Mouse (Mus musculus) erythroblast, embryonic 14.5 days (primary cell): ENCODE measurements around the gene Ppm1b. TPM values are rescaled to one million over a fixed set of nuclear protein-coding genes. Genes with fewer than 3 reads are reported as not detected.

Experiments
- H3K27me3 ChIP-seq: 2 replicates; pipeline ENCODE4 v1.6.1; 2012; ENCODE audit warnings: inconsistent platforms; ENCODE audit not compliant: control insufficient read depth
- H3K36me3 ChIP-seq: 2 replicates; pipeline ENCODE4 v1.6.1; 2012; ENCODE audit warnings: mild to moderate bottlenecking, inconsistent platforms; ENCODE audit not compliant: control insufficient read depth
- H3K4me1 ChIP-seq: 2 replicates; pipeline ENCODE4 v1.6.1; 2012; ENCODE audit warnings: inconsistent platforms; ENCODE audit not compliant: control insufficient read depth
- H3K4me3 ChIP-seq: replicated peaks from 2 replicates; pipeline ENCODE3; 2012; ENCODE audit warnings: moderate library complexity, mild to moderate bottlenecking, inconsistent platforms
- H3K9me3 ChIP-seq: 2 replicates; pipeline ENCODE4 v1.6.1; 2012; ENCODE audit warnings: low read length, inconsistent platforms, mixed read lengths; ENCODE audit not compliant: control insufficient read depth
- GATA1 ChIP-seq: IDR thresholded peaks from 2 replicates; pipeline ENCODE4 v1.6.1; 2012; ENCODE audit warnings: low read length, inconsistent platforms, mixed read lengths
- TAL1 ChIP-seq: IDR thresholded peaks from 3 replicates; pipeline ENCODE4 v1.6.1; 2012; ENCODE audit warnings: low read length, inconsistent platforms, mixed read lengths
- polyA plus RNA-seq: library from polyadenylated mRNA; stranded (reverse); fragments of >175 nt; gene quantifications from 2 replicates; pipeline ENCODE4 v1.2.3, GENCODE M21; 2012

Ppm1b gene
- polyA plus RNA-seq, 1 experiment = 2.6 TPM

DNA sequence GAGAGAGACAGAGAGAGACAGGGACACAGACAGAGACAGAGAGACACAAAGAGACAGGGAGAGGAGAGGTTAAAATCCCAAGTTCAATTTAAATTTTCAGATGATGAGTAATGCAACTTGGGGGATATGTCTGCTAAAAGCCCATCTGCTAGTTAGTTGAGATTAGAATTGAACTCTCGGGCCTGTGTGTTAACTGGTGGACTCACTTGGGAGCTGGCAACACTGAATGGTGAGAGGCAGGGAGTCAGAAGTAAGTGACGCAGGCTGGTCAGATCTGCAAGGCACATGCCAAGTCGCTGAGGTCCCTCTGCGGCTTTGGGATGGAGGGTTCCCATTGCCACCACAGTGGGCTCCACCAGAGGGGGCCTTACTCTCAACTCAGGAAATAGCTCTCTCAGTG, 81.8 kb downstream of the Ppm1b start:
- H3K4me1 ChIP-seq = no peaks in the 10 kb centered on the region
- no peaks in the 10 kb centered on the region for H3K9me3 ChIP-seq
- H3K4me3 ChIP-seq = no peak overlapping the region
- H3K36me3 ChIP-seq = no peaks in the 10 kb centered on the region
- TF ChIP-seq TAL1 (no peak), GATA1 (no peak)
- peaks cover 2% of the 10 kb centered on the region; the same call in 1 of the 2 replicates for H3K27me3 ChIP-seq

DNA sequence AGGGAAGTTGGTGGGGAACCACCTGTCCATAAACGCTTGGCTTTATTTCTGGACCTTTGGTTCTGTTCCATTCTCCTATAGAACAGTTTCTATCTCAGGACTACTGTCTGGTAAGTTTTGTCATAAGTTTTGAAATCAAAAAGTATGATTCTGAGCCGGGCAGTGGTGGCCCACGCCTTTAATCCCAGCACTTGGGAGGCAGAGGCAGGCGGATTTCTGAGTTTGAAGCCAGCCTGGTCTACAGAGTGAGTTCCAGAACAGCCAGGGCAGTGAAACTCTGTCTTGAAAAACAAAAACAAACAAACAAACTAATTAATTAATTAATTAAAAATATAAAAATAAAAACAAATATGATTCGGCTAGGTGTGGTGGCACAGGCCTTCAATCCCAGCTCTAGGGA, 82.2 kb downstream of the Ppm1b start:
- H3K36me3 ChIP-seq = no peaks in the 10 kb centered on the region

GRCm38 (mm10) chr17:85040913-85041312, 84.4 kb downstream of the Ppm1b start:
- Histone ChIP-seq H3K9me3 (no peaks in the 10 kb centered on the region), H3K4me1 (no peaks in the 10 kb centered on the region), H3K4me3 (no peak overlapping the region), H3K36me3 (no peaks in the 10 kb centered on the region), H3K27me3 (no peaks in the 10 kb centered on the region)
- TF ChIP-seq GATA1 (no peak), TAL1 (no peak)

More for the DNA sequence above, 82.2 kb downstream of the Ppm1b start:
- H3K27me3 ChIP-seq = peaks cover 2% of the 10 kb centered on the region; the same call in 1 of the 2 replicates
- H3K4me1 ChIP-seq = no peaks in the 10 kb centered on the region
- TF ChIP-seq GATA1 = no peak
- no peak for TF ChIP-seq TAL1
- no peaks in the 10 kb centered on the region for H3K9me3 ChIP-seq
- H3K4me3 ChIP-seq = no peak overlapping the region

GRCm38 (mm10) chr17:85042419-85042818, 85.9 kb downstream of the Ppm1b start:
- TF ChIP-seq TAL1 (no peak), GATA1 (no peak)
- Histone ChIP-seq H3K9me3 (no peaks in the 10 kb centered on the region), H3K4me3 (no peak overlapping the region), H3K4me1 (no peaks in the 10 kb centered on the region), H3K36me3 (no peaks in the 10 kb centered on the region), H3K27me3 (no peaks in the 10 kb centered on the region)

- TF ChIP-seq TAL1 = no peak
- TF ChIP-seq GATA1 = no peak
Measured at GRCm38 (mm10) chr17:85043404-85043816, 86.9 kb downstream of the Ppm1b start.

DNA sequence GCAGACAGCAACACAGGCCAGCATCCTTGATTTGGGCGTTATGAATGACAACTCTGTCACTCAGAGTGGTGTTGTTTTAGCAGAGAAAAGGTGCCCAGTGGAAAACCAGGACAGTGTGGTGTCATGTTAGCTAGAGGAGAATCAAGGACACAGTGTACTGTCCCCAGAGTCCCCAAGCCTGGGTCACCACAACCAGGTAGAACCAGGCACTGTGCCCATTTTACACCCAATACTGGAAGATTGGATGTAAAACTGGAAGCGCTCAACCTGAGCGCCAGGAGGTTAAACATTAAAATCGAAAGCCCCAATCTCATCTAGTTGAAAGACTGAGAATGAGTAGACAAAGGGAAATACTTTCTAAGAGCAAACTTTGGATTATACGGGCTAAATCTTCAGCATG, 87.9 kb downstream of the Ppm1b start:
- TF ChIP-seq TAL1 (no peak), GATA1 (no peak)
- Histone ChIP-seq H3K4me1 (no peaks in the 10 kb centered on the region), H3K4me3 (no peak overlapping the region), H3K9me3 (no peaks in the 10 kb centered on the region), H3K27me3 (no peaks in the 10 kb centered on the region), H3K36me3 (no peaks in the 10 kb centered on the region)

More at GRCm38 (mm10) chr17:85043404-85043816, 86.9 kb downstream of the Ppm1b start:
- no peaks in the 10 kb centered on the region for H3K36me3 ChIP-seq
- no peaks in the 10 kb centered on the region for H3K27me3 ChIP-seq
- H3K9me3 ChIP-seq = no peaks in the 10 kb centered on the region
- H3K4me3 ChIP-seq = no peak overlapping the region
- no peaks in the 10 kb centered on the region for H3K4me1 ChIP-seq

GRCm38 (mm10) chr17:85045160-85045559, 88.6 kb downstream of the Ppm1b start:
- TF ChIP-seq GATA1 (no peak), TAL1 (no peak)
- Histone ChIP-seq H3K4me1 (no peaks in the 10 kb centered on the region), H3K4me3 (no peak overlapping the region), H3K27me3 (no peaks in the 10 kb centered on the region), H3K9me3 (no peaks in the 10 kb centered on the region), H3K36me3 (no peaks in the 10 kb centered on the region)

GRCm38 (mm10) chr17:85048379-85048778, 91.8 kb downstream of the Ppm1b start:
- Histone ChIP-seq H3K4me3 (no peak overlapping the region), H3K27me3 (no peaks in the 10 kb centered on the region), H3K9me3 (no peaks in the 10 kb centered on the region), H3K4me1 (no peaks in the 10 kb centered on the region), H3K36me3 (no peaks in the 10 kb centered on the region)
- no peak for TF ChIP-seq GATA1
- TF ChIP-seq TAL1 = no peak

DNA sequence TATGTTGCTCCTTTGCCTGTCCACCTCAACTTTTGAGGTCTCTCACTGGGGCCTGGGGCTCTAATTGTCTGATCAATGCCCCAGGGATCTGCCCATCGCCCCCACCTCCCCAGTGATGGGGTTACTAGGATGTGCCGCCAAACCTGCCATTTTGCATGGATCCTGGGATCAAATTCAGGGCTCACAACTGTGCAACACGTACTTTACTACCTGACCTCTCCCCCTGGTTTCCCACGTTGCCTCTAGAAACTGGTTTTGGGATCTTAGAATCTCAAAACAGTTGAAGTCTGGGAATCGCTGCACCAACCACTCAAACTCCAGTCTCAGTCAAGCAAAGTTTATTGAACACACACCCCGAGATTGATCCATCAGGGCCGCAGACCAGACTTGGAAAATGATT, 101.7 kb downstream of the Ppm1b start:
- peaks cover 7% of the 10 kb centered on the region for H3K36me3 ChIP-seq
- no peaks in the 10 kb centered on the region for H3K27me3 ChIP-seq
- no peaks in the 10 kb centered on the region for H3K9me3 ChIP-seq
- no peak for TF ChIP-seq TAL1
- TF ChIP-seq GATA1 = no peak
- H3K4me3 ChIP-seq = no peak overlapping the region
- H3K4me1 ChIP-seq = peaks cover 3% of the 10 kb centered on the region

- TF ChIP-seq TAL1 (no peak), GATA1 (no peak)
- H3K9me3 ChIP-seq = no peaks in the 10 kb centered on the region
- peaks cover 8% of the 10 kb centered on the region for H3K4me1 ChIP-seq
Measured at GRCm38 (mm10) chr17:85059136-85059535, 102.6 kb downstream of the Ppm1b start.

More at GRCm38 (mm10) chr17:85059136-85059535, 102.6 kb downstream of the Ppm1b start:
- no peaks in the 10 kb centered on the region for H3K27me3 ChIP-seq
- H3K36me3 ChIP-seq = peaks cover 12% of the 10 kb centered on the region
- no peak overlapping the region for H3K4me3 ChIP-seq
